Mouse (Mus musculus): Measurements from ENCODE around the gene Carmil3.

Carmil3 gene

DNA sequence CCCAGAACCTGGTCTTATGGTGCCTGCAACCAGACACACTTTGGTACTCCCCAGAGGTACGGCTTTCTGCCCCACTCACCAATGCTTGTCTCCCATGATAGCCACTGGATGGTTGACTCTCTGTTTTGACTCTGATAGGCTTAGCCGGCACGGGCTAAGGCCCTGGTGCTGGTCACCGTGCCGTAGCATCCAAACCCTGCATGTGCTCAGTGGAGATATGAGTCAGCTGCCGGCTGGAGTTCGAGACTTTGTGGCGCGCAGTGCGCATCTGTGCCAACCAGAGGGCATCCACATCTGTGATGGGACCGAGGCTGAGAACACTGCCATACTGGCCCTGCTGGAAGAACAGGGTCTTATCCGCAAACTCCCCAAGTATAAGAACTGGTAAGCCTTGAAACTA lies 51.8 kb downstream of the Carmil3 start:
- no peak for DNase-seq (ENCODE audit: low read depth, low spot score)

DNA sequence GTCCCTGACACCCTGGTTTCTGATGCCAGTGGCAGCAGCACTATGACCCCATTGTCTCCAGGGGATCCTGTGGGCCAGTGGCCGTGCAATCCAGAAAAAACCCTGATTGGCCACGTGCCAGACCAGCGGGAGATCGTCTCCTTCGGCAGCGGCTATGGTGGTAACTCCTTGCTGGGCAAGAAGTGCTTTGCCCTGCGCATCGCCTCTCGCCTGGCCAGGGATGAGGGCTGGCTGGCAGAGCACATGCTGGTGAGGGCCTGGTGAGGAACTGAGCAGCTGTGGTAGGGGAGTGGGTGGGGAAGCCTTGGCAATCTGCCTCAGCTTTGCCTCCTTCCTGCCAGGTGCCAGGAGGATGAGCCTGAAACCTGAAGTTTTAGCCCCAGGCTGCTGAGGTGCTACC lies 53.9 kb downstream of the Carmil3 start:
- DNase-seq (ENCODE audit: low read depth, low spot score), result no peak

DNA sequence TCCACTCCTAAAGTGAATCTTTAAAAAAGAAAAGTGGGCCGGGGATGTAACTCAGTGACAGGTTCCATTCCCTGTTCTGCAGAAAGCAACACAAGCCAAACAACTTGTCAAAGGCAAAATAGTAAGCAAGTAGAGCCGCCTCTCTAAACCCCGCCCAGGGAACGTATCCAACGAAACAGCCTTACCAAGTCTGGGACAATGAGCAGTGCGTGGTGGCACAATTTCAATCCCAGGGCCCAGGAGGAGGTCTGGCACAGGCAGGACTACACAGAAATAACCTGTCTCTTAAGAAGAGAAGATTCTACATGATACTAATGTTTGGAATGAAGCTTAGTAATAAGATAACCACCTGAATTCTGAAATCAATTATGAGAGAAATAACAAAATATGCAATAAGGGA lies 59.7 kb downstream of the Carmil3 start:
- no peak for DNase-seq (ENCODE audit: low read depth, low spot score)

- no peak for DNase-seq (ENCODE audit: low read depth, low spot score)
Observed at GRCm38 (mm10) chr14:55551347-55551746, 60.9 kb downstream of the Carmil3 start.

- DNase-seq (ENCODE audit: low read depth, low spot score), result no peak
Observed at GRCm38 (mm10) chr14:55551794-55552193, 61.3 kb downstream of the Carmil3 start.

- no peak for DNase-seq (ENCODE audit: low read depth, low spot score)
Observed at GRCm38 (mm10) chr14:55554635-55555034, 64.2 kb downstream of the Carmil3 start.

DNA sequence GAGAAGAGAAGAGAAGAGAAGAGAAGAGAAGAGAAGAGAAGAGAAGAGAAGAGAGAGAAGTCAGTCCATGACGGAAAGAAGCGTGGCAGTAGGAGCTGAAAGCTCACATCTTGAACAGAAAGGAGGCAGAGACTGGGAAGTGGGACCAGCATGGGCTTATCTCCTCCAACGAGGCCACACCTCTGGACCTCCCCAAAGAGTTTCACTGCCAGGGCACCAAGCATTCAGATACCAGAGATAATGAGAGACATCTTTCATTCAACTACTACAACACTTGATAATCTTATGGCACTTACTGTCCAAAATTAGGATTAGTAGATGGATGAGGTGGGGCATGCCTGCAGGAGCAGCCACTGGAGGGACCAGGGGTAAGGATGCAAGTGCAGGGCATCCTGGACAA lies 65.3 kb downstream of the Carmil3 start:
- DNase-seq (ENCODE audit: low read depth, low spot score), result no peak

DNA sequence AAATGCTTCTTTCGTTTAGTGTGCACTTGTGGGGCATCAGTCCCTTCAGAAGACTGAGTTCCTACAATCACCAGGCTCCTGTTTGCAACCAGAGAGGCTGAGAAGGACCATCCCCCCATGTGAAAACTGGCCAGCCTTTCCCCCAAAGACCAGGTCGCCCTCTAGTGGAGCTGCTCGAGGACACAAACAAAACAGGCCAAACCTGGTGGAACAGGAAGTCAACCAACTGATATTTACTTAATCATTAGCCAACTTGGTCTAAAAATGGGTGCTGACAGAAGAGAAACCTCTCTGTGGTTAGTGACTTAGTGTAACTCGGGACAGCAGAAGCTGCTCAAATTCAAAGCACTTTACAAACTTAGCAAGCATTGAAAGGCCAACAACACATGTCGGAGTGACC lies 66.6 kb downstream of the Carmil3 start:
- DNase-seq (ENCODE audit: low read depth, low spot score), result peak; percentile 51

GRCm38 (mm10) chr14:55557587-55557986 lies 67.1 kb downstream of the Carmil3 start:
- DNase-seq (ENCODE audit: low read depth, low spot score), result no peak
